Mouse (Mus musculus): ENCODE results near the gene Man1c1.

- TF ChIP-seq CTCF (IDR thresholded peaks at IDR 0.05; ENCODE audit: borderline replicate concordance, insufficient read depth, low read length) (no peak), POLR2A (IDR thresholded peaks at IDR 0.05; ENCODE audit: low read depth, low read length) (no peak)
Measured at GRCm38 (mm10) chr4:134672326-134672725, 31.8 kb downstream of the Man1c1 start.
